Mouse (Mus musculus): Measurements from ENCODE around the gene Pkp3.

GRCm38 (mm10) chr7:141099911-141100691 lies 22.1 kb downstream of the Pkp3 start, which contains the start of gene Sigirr:
- TF ChIP-seq CTCF (IDR thresholded peaks at IDR 0.05; ENCODE audit: low read depth, low read length) (no peak), POLR2A (IDR thresholded peaks at IDR 0.05; ENCODE audit: insufficient read depth, low read length) (peak; percentile 54), EP300 (IDR thresholded peaks at IDR 0.05; ENCODE audit: insufficient read depth, low read depth, low read length) (0 out of 2 replicates have a peak, but pooled peaks have one; percentile 34)
